Comparison of ENCODE assay signal across 8 mouse cellular contexts in genomic region chr2:164407708-164408107, GRCm38 (mm10). TPM values are rescaled to one million over a fixed set of nuclear protein-coding genes. Genes with fewer than 3 reads are reported as not detected.
DNase-seq lines count a peak whose midpoint lies in the region; ATAC-seq and TF ChIP-seq lines count a peak whose summit lies in the region.

No protein-coding gene starts in this region.

- DNase-seq in adrenal gland, adult (ENCODE audit: inconsistent age in 2 of 2, low spot score in 1 of 2) = peak; percentile 64 to 82
- no peak for DNase-seq in adrenal gland, adult 8-10 months
- DNase-seq in kidney, postnatal 4 days = peak; percentile 84 to 87
- DNase-seq in lung, postnatal 10 days = peak; percentile 81
- DNase-seq in right cerebral cortex, postnatal 4 days = peak; percentile 79

- TF ChIP-seq CTCF in bone marrow, adult 2 months (IDR thresholded peaks at IDR 0.05; ENCODE audit: control insufficient read depth, insufficient read depth, low read length) = peak; percentile 90

- H3K9me3 ChIP-seq in embryonic facial prominence, embryonic 15.5 days (replicated peaks) = no peaks in the 10 kb centered on the region
- no peaks in the 10 kb centered on the region for H3K9me3 ChIP-seq in heart, embryonic 16.5 days (replicated peaks; ENCODE audit: control insufficient read depth, low read length)

- H3K4me2 ChIP-seq in embryonic facial prominence, embryonic 15.5 days (replicated peaks) = 0 out of 2 replicates have a peak overlapping the region, but pooled peaks have one; percentile 25
- H3K4me2 ChIP-seq in heart, embryonic 16.5 days (ENCODE audit: low read depth, low read length) = peak overlapping the region; percentile 43; the same call in 1 of the 2 replicates

- H3K27ac ChIP-seq in bone marrow, adult 2 months (ENCODE audit: control insufficient read depth, insufficient read depth, low read depth, low read length, poor library complexity) = no peak overlapping the region
- no peak overlapping the region for H3K27ac ChIP-seq in embryonic facial prominence, embryonic 15.5 days (replicated peaks)
- no peak overlapping the region for H3K27ac ChIP-seq in heart, embryonic 16.5 days (ENCODE audit: low read length)

- H3K4me1 ChIP-seq in bone marrow, adult 2 months (ENCODE audit: control insufficient read depth, insufficient read depth, low read length) = no peaks in the 10 kb centered on the region
- H3K4me1 ChIP-seq in embryonic facial prominence, embryonic 15.5 days = peaks cover 32% of the 10 kb centered on the region
- H3K4me1 ChIP-seq in heart, embryonic 16.5 days (ENCODE audit: control insufficient read depth, insufficient read depth, low read length) = peaks cover 13% of the 10 kb centered on the region

- ATAC-seq in embryonic facial prominence, embryonic 15.5 days (ENCODE audit: insufficient number of reproducible peaks, low FRiP score, low TSS enrichment, low read depth) = no peak
- 0 out of 2 replicates have a peak, but pooled peaks have one; percentile 33 for ATAC-seq in heart, embryonic 16.5 days (replicated peaks; ENCODE audit: extremely low read depth, insufficient read depth, low FRiP score)

- H3K27me3 ChIP-seq in embryonic facial prominence, embryonic 15.5 days = peaks cover 82% of the 10 kb centered on the region
- peaks cover 81% of the 10 kb centered on the region for H3K27me3 ChIP-seq in heart, embryonic 16.5 days (ENCODE audit: control insufficient read depth, insufficient read depth, low read length)

- no peak overlapping the region for H3K9ac ChIP-seq in embryonic facial prominence, embryonic 15.5 days
- H3K9ac ChIP-seq in heart, embryonic 16.5 days (ENCODE audit: low read length) = no peak overlapping the region

- WGBS in bone marrow, adult 2 months = 2% methylated on average over 22 of the region's 22 CpGs
- under 1% methylated on average over 22 of the region's 22 CpGs for WGBS in embryonic facial prominence, embryonic 15.5 days
- WGBS in heart, embryonic 16.5 days = 2% methylated on average over 22 of the region's 22 CpGs

- no peaks in the 10 kb centered on the region for H3K36me3 ChIP-seq in embryonic facial prominence, embryonic 15.5 days
- H3K36me3 ChIP-seq in heart, embryonic 16.5 days (ENCODE audit: control insufficient read depth, insufficient read depth) = no peaks in the 10 kb centered on the region

- no peak overlapping the region for H3K4me3 ChIP-seq in bone marrow, adult 2 months (replicated peaks; ENCODE audit: control insufficient read depth, low read depth, low read length)
- no peak overlapping the region for H3K4me3 ChIP-seq in embryonic facial prominence, embryonic 15.5 days (replicated peaks)
- H3K4me3 ChIP-seq in heart, embryonic 16.5 days (ENCODE audit: low read length) = no peak overlapping the region

- no peak for TF ChIP-seq POLR2A in bone marrow, adult 2 months (IDR thresholded peaks at IDR 0.05; ENCODE audit: borderline replicate concordance, control insufficient read depth, low read depth, low read length)

RNA-seq across cellular contexts. Expression of gene Matn4, which starts 2.7 kb away (rescaled TPM):
- total RNA-seq in adrenal gland, adult 8-10 months (2022) = under 1 TPM; 0.38 to 0.81 (median 0.67) TPM
- 0.86 and 1.2 TPM in 2 replicates for polyA plus RNA-seq in bone marrow, adult 2 months (2011; ENCODE audit: insufficient read depth, insufficient read length, low replicate concordance, missing spikeins)
- polyA plus RNA-seq in embryonic facial prominence, embryonic 15.5 days (2015; fragmentation: Nextera tagmentation; extraction: Ambion mirVana) = 33.4 and 58.2 TPM in 2 replicates
- polyA plus RNA-seq in heart, embryonic 16.5 days (2015; fragmentation: Nextera tagmentation; extraction: Ambion mirVana) = 7.2 and 8.9 TPM in 2 replicates

RNA-seq across cellular contexts. Expression of gene Rbpjl, which starts 4.8 kb away (rescaled TPM):
- not detected for total RNA-seq in adrenal gland, adult 8-10 months (2022)
- polyA plus RNA-seq in bone marrow, adult 2 months (2011; ENCODE audit: insufficient read depth, insufficient read length, low replicate concordance, missing spikeins) = not detected in 2 replicates
- 0.50 and 0.98 TPM in 2 replicates for polyA plus RNA-seq in embryonic facial prominence, embryonic 15.5 days (2015; fragmentation: Nextera tagmentation; extraction: Ambion mirVana)
- polyA plus RNA-seq in heart, embryonic 16.5 days (2015; fragmentation: Nextera tagmentation; extraction: Ambion mirVana) = 0.49 and 1.7 TPM in 2 replicates

RNA-seq across cellular contexts. Expression of gene Slpi, which starts 18.8 kb away (rescaled TPM):
- total RNA-seq in adrenal gland, adult 8-10 months (2022) = 10 to 100 TPM in 3 of 4 experiments, 1 to 10 TPM in 1; 8.5 to 24.2 (median 22.2) TPM
- 48.8 and 108 TPM in 2 replicates for polyA plus RNA-seq in bone marrow, adult 2 months (2011; ENCODE audit: insufficient read depth, insufficient read length, low replicate concordance, missing spikeins)
- 9.9 and 14.5 TPM in 2 replicates for polyA plus RNA-seq in embryonic facial prominence, embryonic 15.5 days (2015; fragmentation: Nextera tagmentation; extraction: Ambion mirVana)
- 0.60 and 1.4 TPM in 2 replicates for polyA plus RNA-seq in heart, embryonic 16.5 days (2015; fragmentation: Nextera tagmentation; extraction: Ambion mirVana)

RNA-seq across cellular contexts. Expression of gene Sdc4, which starts 36.0 kb away (rescaled TPM):
- total RNA-seq in adrenal gland, adult 8-10 months (2022) = 100 to 1,000 TPM in 2 of 4 experiments, 10 to 100 TPM in 2; 89.0 to 114 (median 105) TPM
- 12.6 and 22.1 TPM in 2 replicates for polyA plus RNA-seq in bone marrow, adult 2 months (2011; ENCODE audit: insufficient read depth, insufficient read length, low replicate concordance, missing spikeins)
- 113 and 114 TPM in 2 replicates for polyA plus RNA-seq in embryonic facial prominence, embryonic 15.5 days (2015; fragmentation: Nextera tagmentation; extraction: Ambion mirVana)
- polyA plus RNA-seq in heart, embryonic 16.5 days (2015; fragmentation: Nextera tagmentation; extraction: Ambion mirVana) = 48.0 and 61.1 TPM in 2 replicates

RNA-seq across cellular contexts. Expression of gene Sys1, which starts 49.1 kb away (rescaled TPM):
- total RNA-seq in adrenal gland, adult 8-10 months (2022) = 10 to 100 TPM; 26.2 to 34.8 (median 30.9) TPM
- polyA plus RNA-seq in bone marrow, adult 2 months (2011; ENCODE audit: insufficient read depth, insufficient read length, low replicate concordance, missing spikeins) = 10.1 and 26.7 TPM in 2 replicates
- 66.3 and 67.8 TPM in 2 replicates for polyA plus RNA-seq in embryonic facial prominence, embryonic 15.5 days (2015; fragmentation: Nextera tagmentation; extraction: Ambion mirVana)
- polyA plus RNA-seq in heart, embryonic 16.5 days (2015; fragmentation: Nextera tagmentation; extraction: Ambion mirVana) = 33.4 and 41.7 TPM in 2 replicates
